Mouse (Mus musculus): ENCODE results near the gene Ripor3. TPM values are rescaled to one million over a fixed set of nuclear protein-coding genes. Genes with fewer than 3 reads are reported as not detected.

Ripor3 gene
- polyA plus RNA-seq, 1 experiment from 2014 or later, result 0.93 TPM

DNA sequence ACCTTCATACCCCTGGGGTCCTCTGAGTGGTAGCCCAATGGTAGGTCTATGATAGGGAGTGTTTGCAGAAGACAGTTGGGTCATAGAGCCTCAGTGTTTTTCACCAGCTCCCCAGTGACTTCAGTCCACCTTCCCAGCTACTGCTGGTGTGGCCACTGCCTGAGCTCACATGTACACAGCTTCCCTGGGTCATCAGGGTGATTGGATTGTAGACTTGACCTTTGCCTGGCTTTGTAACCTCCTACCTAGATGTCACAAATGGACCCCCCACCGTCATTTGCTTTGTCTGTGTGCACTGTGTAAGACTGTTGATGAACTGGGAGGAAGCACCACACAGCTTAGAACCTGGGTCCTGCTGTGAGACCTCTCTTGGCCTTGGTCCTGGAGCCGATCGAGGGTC lies 66.2 kb downstream of the Ripor3 start:
- Histone ChIP-seq H3K4me3 (no peak overlapping the region), H3K4me1 (peaks cover 74% of the 10 kb centered on the region), H3K27ac (no peak overlapping the region), H3K9me3 (no peaks in the 10 kb centered on the region), H3K36me3 (replicated peaks) (no peaks in the 10 kb centered on the region), H3K27me3 (ENCODE audit: poor library complexity, severe bottlenecking) (no peaks in the 10 kb centered on the region)
- DNase-seq (ENCODE audit: extremely low spot score, low spot score), result no peak
- 74% methylated on average over 3 of the region's 3 CpGs for WGBS

DNA sequence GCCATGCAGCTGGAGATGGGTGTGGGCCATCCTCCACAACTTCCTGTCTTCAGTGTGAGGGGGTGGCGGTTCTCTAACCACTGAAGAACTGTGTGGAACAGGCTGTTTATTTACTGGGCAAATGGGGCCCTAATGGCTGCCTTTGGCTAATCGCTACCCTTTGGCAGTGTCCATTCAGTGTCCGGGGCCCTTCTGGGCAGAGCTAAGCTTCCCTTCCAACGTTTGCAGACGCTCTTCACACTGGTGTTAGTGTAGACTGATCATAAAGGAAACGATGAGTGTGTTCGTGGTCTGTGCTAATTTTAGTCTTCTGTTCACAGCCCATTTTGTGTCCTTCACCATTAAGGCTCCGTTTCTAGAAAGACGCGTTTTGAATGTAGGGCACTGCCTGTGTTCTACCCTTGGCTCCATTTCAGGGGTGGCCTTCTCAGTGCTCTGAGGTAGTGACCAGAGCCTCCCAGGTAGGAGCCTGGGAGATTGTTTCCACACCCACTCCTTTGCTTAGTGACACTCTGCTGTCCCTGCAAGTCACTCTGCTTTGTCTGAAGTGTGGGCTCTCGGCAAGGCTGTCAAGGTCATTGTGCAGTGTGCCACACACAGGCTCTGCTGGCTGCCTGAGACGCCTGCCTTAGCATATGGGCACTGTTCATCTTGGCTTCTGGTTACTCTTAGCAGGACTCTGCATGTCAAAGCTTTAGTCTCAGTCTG lies 67.3 kb downstream of the Ripor3 start:
- Histone ChIP-seq H3K9me3 (no peaks in the 10 kb centered on the region), H3K4me3 (no peak overlapping the region), H3K4me1 (peaks cover 70% of the 10 kb centered on the region), H3K36me3 (replicated peaks) (no peaks in the 10 kb centered on the region), H3K27me3 (ENCODE audit: poor library complexity, severe bottlenecking) (no peaks in the 10 kb centered on the region), H3K27ac (peak overlapping the region; percentile 53; the same call in 1 of the 2 replicates)
- WGBS, result 87% methylated on average over 12 of the region's 12 CpGs
- no peak for DNase-seq (ENCODE audit: extremely low spot score, low spot score)

DNA sequence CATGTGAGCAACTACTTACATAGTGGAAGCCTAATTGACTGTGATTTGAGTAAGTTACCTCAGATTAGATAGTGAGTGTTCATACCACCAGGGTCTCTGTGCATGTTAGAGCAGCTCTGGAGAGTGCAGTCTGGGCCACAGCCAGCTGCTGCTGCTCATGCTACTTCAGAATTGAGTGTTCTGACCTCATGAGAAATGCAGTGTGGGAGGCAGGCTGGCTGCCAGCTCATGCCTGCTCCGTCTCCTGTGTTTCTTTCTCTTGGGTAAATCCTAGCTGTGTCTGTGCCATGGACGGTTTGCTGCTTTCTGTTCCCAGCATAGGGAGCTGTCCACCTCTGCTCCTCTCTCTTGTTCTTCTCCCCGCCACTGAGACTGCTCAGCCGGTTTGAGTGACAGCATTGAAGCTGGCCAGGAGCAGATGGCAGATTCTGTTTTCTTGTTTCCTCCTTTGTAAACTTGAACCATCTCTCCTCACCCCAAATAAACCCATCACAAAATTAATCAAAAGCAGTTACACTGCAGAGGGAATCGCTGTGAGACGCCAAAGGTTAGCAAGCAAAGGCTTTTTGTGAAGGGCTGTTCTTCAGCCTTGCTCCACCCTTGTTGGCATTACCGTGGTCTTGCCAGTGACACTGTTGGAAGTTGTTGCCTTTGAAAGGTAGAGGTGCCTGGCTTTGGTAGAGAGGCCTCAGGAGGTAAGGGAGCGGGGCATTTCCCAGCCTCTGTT lies 68.1 kb downstream of the Ripor3 start:
- 60% methylated on average over 8 of the region's 8 CpGs for WGBS
- H3K27me3 ChIP-seq (ENCODE audit: poor library complexity, severe bottlenecking), result no peaks in the 10 kb centered on the region
- peaks cover 67% of the 10 kb centered on the region for H3K4me1 ChIP-seq
- no peak for DNase-seq (ENCODE audit: extremely low spot score, low spot score)
- 0 out of 2 replicates have a peak, but pooled peaks cover 3% of the 10 kb centered on the region for H3K36me3 ChIP-seq (replicated peaks)
- peak overlapping the region; percentile 53; the same call in 1 of the 2 replicates for H3K27ac ChIP-seq
- no peaks in the 10 kb centered on the region for H3K9me3 ChIP-seq
- H3K4me3 ChIP-seq, result no peak overlapping the region

DNA sequence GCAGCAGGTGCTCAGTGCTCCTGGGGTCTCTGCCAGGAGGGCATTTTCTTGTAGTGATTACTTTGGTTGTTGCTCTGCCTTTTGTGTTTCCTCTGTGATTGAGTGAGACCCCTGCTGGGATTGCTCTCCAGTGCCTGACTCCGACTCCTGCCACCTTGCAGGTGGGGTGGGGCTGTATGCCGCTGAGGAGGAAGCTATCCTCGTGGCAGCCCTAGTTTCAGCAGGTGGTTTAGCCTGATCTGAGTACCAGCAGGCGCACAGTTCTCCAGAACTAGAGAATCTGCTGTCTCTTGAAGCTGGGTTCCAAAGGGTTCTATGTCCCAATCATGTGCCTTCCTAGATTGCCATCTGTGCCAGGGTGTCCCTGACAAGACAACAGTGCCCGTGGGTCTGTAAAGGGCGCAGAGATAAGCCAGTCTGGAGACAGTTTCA lies 68.7 kb downstream of the Ripor3 start:
- Histone ChIP-seq H3K27me3 (ENCODE audit: poor library complexity, severe bottlenecking) (no peaks in the 10 kb centered on the region), H3K9me3 (no peaks in the 10 kb centered on the region), H3K27ac (no peak overlapping the region), H3K36me3 (replicated peaks) (0 out of 2 replicates have a peak, but pooled peaks cover 3% of the 10 kb centered on the region), H3K4me3 (no peak overlapping the region), H3K4me1 (peaks cover 67% of the 10 kb centered on the region)
- no peak for DNase-seq (ENCODE audit: extremely low spot score, low spot score)
- 53% methylated on average over 6 of the region's 6 CpGs for WGBS

DNA sequence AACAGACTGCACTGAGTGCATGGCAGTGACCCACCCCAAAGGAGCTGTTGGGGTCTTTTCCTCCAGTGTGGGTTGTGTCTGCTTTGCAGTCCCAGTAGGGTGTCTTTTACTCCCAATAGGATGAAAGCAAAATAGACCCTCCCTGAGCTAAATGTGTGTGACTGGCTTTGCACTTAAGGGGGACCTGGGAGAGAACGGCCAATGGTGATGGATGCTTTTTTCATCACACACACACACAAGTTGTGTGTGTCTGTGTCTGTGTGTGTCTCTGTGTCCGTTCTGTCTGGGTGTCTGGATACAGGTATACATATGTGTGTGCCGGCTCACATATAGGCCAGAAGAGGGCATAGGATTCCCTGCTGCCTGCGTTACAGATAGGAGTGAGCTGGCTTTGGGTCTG lies 69.1 kb downstream of the Ripor3 start:
- H3K27ac ChIP-seq, result no peak overlapping the region
- 54% methylated on average over 4 of the region's 4 CpGs for WGBS
- H3K27me3 ChIP-seq (ENCODE audit: poor library complexity, severe bottlenecking), result no peaks in the 10 kb centered on the region
- 0 out of 2 replicates have a peak, but pooled peaks cover 3% of the 10 kb centered on the region for H3K36me3 ChIP-seq (replicated peaks)
- H3K4me1 ChIP-seq, result peaks cover 69% of the 10 kb centered on the region
- no peaks in the 10 kb centered on the region for H3K9me3 ChIP-seq
- DNase-seq (ENCODE audit: extremely low spot score, low spot score), result no peak
- H3K4me3 ChIP-seq, result no peak overlapping the region

DNA sequence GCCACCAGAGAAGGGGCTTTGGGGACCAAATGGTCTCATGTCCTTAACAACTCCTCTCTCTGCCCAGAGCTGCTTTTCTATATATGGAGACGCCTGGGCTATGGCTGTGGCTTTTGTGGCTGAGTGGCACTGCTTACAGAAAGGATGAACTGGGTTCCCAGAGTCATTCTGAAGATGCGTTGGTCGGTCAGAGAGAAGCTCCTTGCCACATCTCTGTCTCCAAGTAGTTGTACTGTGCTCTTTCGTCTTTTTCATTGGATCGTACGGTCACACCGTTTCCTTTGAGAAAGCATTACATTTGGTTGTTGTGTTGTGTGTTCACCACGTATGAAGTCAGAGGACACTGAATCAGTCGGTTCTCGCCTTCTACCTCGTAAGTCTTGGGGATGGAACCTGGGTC lies 69.8 kb downstream of the Ripor3 start:
- H3K27ac ChIP-seq, result no peak overlapping the region
- DNase-seq (ENCODE audit: extremely low spot score, low spot score), result no peak
- H3K36me3 ChIP-seq (replicated peaks), result 0 out of 2 replicates have a peak, but pooled peaks cover 3% of the 10 kb centered on the region
- H3K4me3 ChIP-seq, result no peak overlapping the region
- H3K4me1 ChIP-seq, result peaks cover 73% of the 10 kb centered on the region
- WGBS, result 95% methylated on average over 11 of the region's 11 CpGs
- H3K27me3 ChIP-seq (ENCODE audit: poor library complexity, severe bottlenecking), result no peaks in the 10 kb centered on the region
- no peaks in the 10 kb centered on the region for H3K9me3 ChIP-seq

DNA sequence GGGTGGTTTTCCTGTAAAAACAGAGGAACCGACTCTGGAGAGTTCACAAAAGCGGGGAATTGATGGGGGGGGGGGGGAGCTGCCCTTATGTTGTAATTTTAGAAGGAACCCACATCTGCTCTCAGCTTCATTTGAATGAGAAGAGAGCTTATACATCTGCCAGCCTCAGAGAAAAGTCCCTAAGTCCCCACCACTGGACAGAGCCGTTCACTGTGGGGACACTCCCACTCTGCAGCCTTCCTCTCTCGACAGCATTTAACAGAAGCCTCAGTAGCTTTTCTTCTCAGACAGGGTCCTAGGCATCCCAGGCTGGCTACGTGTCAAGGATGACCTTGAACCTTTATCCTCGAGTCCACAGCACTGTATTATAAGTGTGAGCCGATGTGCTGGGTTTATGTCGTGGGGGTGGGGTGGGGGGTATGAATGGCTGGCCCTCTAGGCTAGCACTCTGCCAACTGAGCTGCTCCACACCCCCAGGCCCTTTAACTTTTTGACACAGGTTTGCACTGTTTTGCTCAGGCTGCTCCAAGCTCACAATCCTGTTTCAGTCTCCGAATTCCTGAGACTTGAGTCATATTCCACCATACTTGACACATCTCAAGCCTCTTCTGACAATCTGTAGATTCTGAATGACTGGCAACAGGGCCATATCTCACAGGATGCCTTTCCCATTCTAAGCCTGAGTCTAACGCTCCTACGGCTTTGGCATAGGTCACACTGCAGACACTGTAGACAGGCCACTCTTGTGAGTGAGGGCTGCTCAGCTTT lies 70.6 kb downstream of the Ripor3 start:
- Histone ChIP-seq H3K27ac (no peak overlapping the region), H3K27me3 (ENCODE audit: poor library complexity, severe bottlenecking) (no peaks in the 10 kb centered on the region), H3K4me3 (no peak overlapping the region), H3K9me3 (no peaks in the 10 kb centered on the region), H3K36me3 (replicated peaks) (0 out of 2 replicates have a peak, but pooled peaks cover 7% of the 10 kb centered on the region), H3K4me1 (peaks cover 65% of the 10 kb centered on the region)
- no peak for DNase-seq (ENCODE audit: extremely low spot score, low spot score)
- 76% methylated on average over 11 of the region's 11 CpGs for WGBS

DNA sequence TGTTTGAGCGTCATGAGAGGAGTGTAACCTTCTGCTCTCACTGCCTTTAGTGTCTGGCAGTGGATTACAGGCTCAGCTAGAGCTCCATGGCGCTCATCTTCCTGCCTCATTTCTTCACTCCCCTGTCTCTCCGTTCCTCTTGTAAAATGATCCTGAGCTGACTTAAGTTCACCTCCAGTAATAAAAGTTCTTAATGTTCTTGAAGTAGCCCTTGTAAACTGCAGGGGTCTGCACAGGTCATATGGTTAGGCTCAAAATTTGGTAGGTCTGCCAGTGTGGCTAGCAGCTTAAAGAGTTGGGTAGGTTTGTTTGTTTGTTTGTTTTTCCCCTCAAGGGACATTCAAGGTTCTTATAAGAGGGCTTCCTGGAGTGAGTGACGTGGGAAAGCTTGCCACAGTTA lies 71.2 kb downstream of the Ripor3 start:
- Histone ChIP-seq H3K36me3 (replicated peaks) (0 out of 2 replicates have a peak, but pooled peaks cover 7% of the 10 kb centered on the region), H3K4me1 (peaks cover 60% of the 10 kb centered on the region), H3K27ac (no peak overlapping the region), H3K4me3 (no peak overlapping the region), H3K9me3 (no peaks in the 10 kb centered on the region), H3K27me3 (ENCODE audit: poor library complexity, severe bottlenecking) (no peaks in the 10 kb centered on the region)
- no peak for DNase-seq (ENCODE audit: extremely low spot score, low spot score)
- WGBS, result 77% methylated on average over 4 of the region's 4 CpGs

DNA sequence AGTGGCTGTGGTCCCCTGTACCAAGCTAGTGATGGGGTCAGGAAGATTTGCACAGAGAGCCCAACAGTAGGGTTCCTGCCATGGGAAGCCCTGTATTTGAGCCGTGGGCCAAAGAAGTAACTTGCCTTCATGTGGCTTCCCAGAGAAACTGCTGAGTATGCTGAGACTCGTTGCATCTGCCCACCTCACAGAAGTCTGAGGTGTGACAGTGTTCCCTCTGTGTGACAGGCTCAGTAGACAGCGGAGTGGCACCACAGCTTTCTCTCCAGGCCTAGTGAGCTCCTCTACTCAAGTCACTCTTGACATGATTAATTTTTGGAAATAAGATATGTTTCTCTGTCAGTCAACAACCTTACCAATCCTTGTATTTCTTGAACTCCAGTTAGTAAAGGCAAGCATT lies 71.6 kb downstream of the Ripor3 start:
- no peak overlapping the region for H3K27ac ChIP-seq
- DNase-seq (ENCODE audit: extremely low spot score, low spot score), result no peak
- H3K4me3 ChIP-seq, result no peak overlapping the region
- H3K36me3 ChIP-seq (replicated peaks), result 0 out of 2 replicates have a peak, but pooled peaks cover 7% of the 10 kb centered on the region
- no peaks in the 10 kb centered on the region for H3K27me3 ChIP-seq (ENCODE audit: poor library complexity, severe bottlenecking)
- H3K9me3 ChIP-seq, result no peaks in the 10 kb centered on the region
- WGBS, result 86% methylated on average over 3 of the region's 3 CpGs
- peaks cover 61% of the 10 kb centered on the region for H3K4me1 ChIP-seq

DNA sequence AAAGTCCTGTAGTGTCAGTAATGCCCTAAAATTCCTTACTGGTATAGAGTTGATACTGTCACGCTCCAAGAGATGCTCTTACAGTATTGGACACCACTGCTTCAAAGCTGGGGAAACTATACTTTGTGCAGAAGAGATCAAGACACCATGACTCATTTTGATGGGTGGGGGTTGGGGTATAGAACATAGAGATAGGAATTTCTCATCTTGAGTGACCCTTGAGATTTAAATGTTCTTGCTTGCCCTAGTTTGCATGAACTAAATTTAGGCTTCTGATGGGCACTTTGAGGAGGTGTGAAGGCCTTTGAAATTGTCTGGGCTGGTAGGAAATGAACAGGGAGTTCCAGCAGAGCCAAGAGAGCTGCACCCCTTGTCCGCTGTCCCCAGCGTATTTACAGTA lies 74.5 kb downstream of the Ripor3 start:
- Histone ChIP-seq H3K4me1 (peaks cover 52% of the 10 kb centered on the region), H3K36me3 (replicated peaks) (0 out of 2 replicates have a peak, but pooled peaks cover 7% of the 10 kb centered on the region), H3K4me3 (no peak overlapping the region), H3K27me3 (ENCODE audit: poor library complexity, severe bottlenecking) (no peaks in the 10 kb centered on the region), H3K9me3 (no peaks in the 10 kb centered on the region), H3K27ac (no peak overlapping the region)
- WGBS, result 84% methylated on average over 3 of the region's 3 CpGs
- no peak for DNase-seq (ENCODE audit: extremely low spot score, low spot score)

DNA sequence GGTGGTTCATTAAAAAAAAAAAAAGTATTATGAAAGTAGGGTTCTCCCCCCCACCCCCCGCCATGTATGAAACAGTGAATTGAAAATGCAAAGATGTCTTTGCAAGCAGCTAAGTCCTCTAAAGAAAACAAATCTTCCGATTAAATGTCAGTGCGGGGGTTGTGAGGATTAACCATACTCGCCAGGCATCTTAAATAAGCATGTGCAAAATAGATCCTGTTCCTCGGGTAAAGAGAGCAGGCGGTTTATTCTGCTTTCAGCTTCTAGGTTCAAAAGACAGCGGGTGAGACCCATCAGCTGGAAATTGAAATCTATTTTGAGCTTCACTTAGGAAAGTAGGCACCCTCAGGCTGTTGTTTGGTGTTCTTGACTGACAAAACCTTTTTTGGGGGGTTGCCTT lies 77.0 kb downstream of the Ripor3 start:
- 36% methylated on average over 7 of the region's 7 CpGs for WGBS
- DNase-seq (ENCODE audit: extremely low spot score, low spot score), result no peak
- Histone ChIP-seq H3K36me3 (replicated peaks) (0 out of 2 replicates have a peak, but pooled peaks cover 7% of the 10 kb centered on the region), H3K4me3 (peak overlapping the region; percentile 91), H3K27me3 (ENCODE audit: poor library complexity, severe bottlenecking) (no peaks in the 10 kb centered on the region), H3K27ac (no peak overlapping the region), H3K9me3 (no peaks in the 10 kb centered on the region), H3K4me1 (peaks cover 34% of the 10 kb centered on the region)

DNA sequence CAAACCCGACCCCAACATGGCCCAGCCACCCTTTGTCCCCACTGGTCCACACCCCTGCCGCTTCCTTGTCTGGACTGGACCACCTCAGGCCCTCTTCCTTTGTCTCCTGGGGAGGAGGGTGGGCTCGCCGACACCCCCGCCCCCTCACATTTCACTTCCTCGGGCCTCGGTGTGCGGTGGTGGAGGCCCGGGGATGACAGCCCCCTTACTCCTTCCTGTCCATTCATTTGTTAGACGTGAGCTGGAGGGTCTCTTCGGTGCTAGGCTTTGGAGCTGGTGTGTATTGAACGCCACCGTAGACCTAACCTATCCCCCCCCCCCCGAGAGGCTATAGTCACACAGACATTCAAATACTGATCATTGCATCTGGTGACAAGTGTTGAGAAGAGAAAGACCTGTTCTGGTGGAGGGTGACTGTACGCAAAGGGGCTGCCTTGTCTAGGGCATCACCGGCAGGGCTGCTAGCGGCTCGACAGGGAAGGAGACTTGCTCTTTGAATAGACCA lies 77.6 kb downstream of the Ripor3 start:
- Histone ChIP-seq H3K36me3 (replicated peaks) (0 out of 2 replicates have a peak, but pooled peaks cover 5% of the 10 kb centered on the region), H3K9me3 (no peaks in the 10 kb centered on the region), H3K4me1 (peaks cover 36% of the 10 kb centered on the region), H3K4me3 (peak overlapping the region; percentile 91), H3K27ac (peak overlapping the region; percentile 92), H3K27me3 (ENCODE audit: poor library complexity, severe bottlenecking) (no peaks in the 10 kb centered on the region)
- 2% methylated on average over 18 of the region's 18 CpGs for WGBS
- peak; percentile 34 for DNase-seq (ENCODE audit: extremely low spot score, low spot score)

Data from forebrain, embryonic 10.5 days (tissue).